Mouse (Mus musculus): ENCODE measurements around the gene Gramd1b.

Gramd1b gene

GRCm38 (mm10) chr9:40332326-40332725, 198.9 kb downstream of the Gramd1b start:
- DNase-seq: no peak

- DNase-seq: no peak
Measured at GRCm38 (mm10) chr9:40331411-40332286, 199.5 kb downstream of the Gramd1b start.

- DNase-seq: peak; percentile 91
Measured at GRCm38 (mm10) chr9:40330609-40331382, 200.4 kb downstream of the Gramd1b start.

- no peak for DNase-seq
Measured at GRCm38 (mm10) chr9:40326260-40326915, 204.8 kb downstream of the Gramd1b start.

- DNase-seq: no peak
Measured at GRCm38 (mm10) chr9:40324826-40325225, 206.4 kb downstream of the Gramd1b start.

- DNase-seq: no peak
Measured at GRCm38 (mm10) chr9:40324232-40324792, 206.9 kb downstream of the Gramd1b start.

GRCm38 (mm10) chr9:40323773-40324172, 207.4 kb downstream of the Gramd1b start:
- no peak for DNase-seq

GRCm38 (mm10) chr9:40323171-40323570, 208.0 kb downstream of the Gramd1b start:
- DNase-seq: no peak

GRCm38 (mm10) chr9:40322372-40322771, 208.8 kb downstream of the Gramd1b start:
- DNase-seq: no peak

- DNase-seq: no peak
Measured at GRCm38 (mm10) chr9:40321668-40322003, 209.5 kb downstream of the Gramd1b start.

- DNase-seq: peak; percentile 61
Measured at GRCm38 (mm10) chr9:40320879-40321667, 210.1 kb downstream of the Gramd1b start.

- no peak for DNase-seq
Measured at GRCm38 (mm10) chr9:40320405-40320804, 210.8 kb downstream of the Gramd1b start.

- DNase-seq: no peak
Measured at GRCm38 (mm10) chr9:40318771-40319170, 212.4 kb downstream of the Gramd1b start.

- no peak for DNase-seq
Measured at GRCm38 (mm10) chr9:40317735-40318134, 213.4 kb downstream of the Gramd1b start.

GRCm38 (mm10) chr9:40316865-40317660, 214.1 kb downstream of the Gramd1b start:
- no peak for DNase-seq

- no peak for DNase-seq
Measured at GRCm38 (mm10) chr9:40311813-40312212, 219.4 kb downstream of the Gramd1b start.

GRCm38 (mm10) chr9:40309876-40310275, 221.3 kb downstream of the Gramd1b start:
- no peak for DNase-seq

GRCm38 (mm10) chr9:40307311-40307710, 223.9 kb downstream of the Gramd1b start:
- DNase-seq: no peak

- DNase-seq: no peak
Measured at GRCm38 (mm10) chr9:40304243-40304642, 226.9 kb downstream of the Gramd1b start.

GRCm38 (mm10) chr9:40302375-40302774, 228.8 kb downstream of the Gramd1b start:
- no peak for DNase-seq

- peak; percentile 49 for DNase-seq
Measured at GRCm38 (mm10) chr9:40301475-40301874, 229.7 kb downstream of the Gramd1b start.

Data from right cerebral cortex, adult 18-20 months (tissue).